Mouse (Mus musculus) neural tube, embryonic 13.5 days (tissue): ENCODE data around the gene Prelid3b. TPM values are rescaled to one million over a fixed set of nuclear protein-coding genes. Genes with fewer than 3 reads are reported as not detected.
A peak's percentile ranks its signal among the peaks of the same experiment; 100 is the strongest.

Source experiments
- ATAC-seq: fragments of 200-750 bp; cut with Nextera tagmentation; 2 replicates; pipeline ENCODE4 v1.8.0; 2017; ENCODE audit warnings: low read depth, mild to moderate bottlenecking, moderate TSS enrichment, moderate library complexity
- H3K27ac ChIP-seq: fragments of 300-500 bp; sonication (generic); replicated peaks from 2 replicates; pipeline ENCODE4 v1.5.1; 2015; ENCODE audit warnings: moderate library complexity, mild to moderate bottlenecking, inconsistent platforms
- H3K27me3 ChIP-seq: fragments of 300-500 bp; sonication (generic); 2 replicates; pipeline ENCODE4 v1.6.1; 2015; ENCODE audit warnings: mild to moderate bottlenecking, inconsistent platforms
- H3K36me3 ChIP-seq: fragments of 300-500 bp; sonication (generic); 2 replicates; pipeline ENCODE4 v1.6.1; 2015; ENCODE audit warnings: mild to moderate bottlenecking, inconsistent platforms
- H3K4me1 ChIP-seq: fragments of 300-500 bp; sonication (generic); replicated peaks from 2 replicates; pipeline ENCODE4 v1.6.1; 2015; ENCODE audit warnings: inconsistent platforms
- H3K4me2 ChIP-seq: fragments of 300-500 bp; sonication (generic); 2 replicates; pipeline ENCODE4 v1.6.1; 2015; ENCODE audit warnings: inconsistent platforms, mild to moderate bottlenecking, moderate library complexity
- H3K4me3 ChIP-seq: fragments of 300-500 bp; sonication (generic); 2 replicates; pipeline ENCODE4 v1.5.1; 2015; ENCODE audit warnings: mild to moderate bottlenecking, inconsistent platforms
- H3K9ac ChIP-seq: fragments of 300-500 bp; sonication (generic); 2 replicates; pipeline ENCODE4 v1.6.1; 2015; ENCODE audit warnings: moderate library complexity, mild to moderate bottlenecking, inconsistent platforms
- H3K9me3 ChIP-seq: fragments of 300-500 bp; sonication (generic); 2 replicates; pipeline ENCODE4 v1.6.1; 2016; ENCODE audit warnings: inconsistent platforms
- WGBS: fragments of 180-500 bp; shearing (Covaris S2); methylation state at CpG from one replicate; pipeline ENCODE4 v1.1.7; 2015; 5-methylcytosine and 5-hydroxymethylcytosine counted together
- polyA plus RNA-seq: library from polyadenylated mRNA; unstranded; fragments of >200 nt; fragmentation: Nextera tagmentation; extraction: Ambion mirVana; gene quantifications from 2 replicates; pipeline ENCODE4 v1.2.1, GENCODE M21; 2015

The Prelid3b gene
- polyA plus RNA-seq, 1 experiment from 2014 or later: 103 TPM

- H3K36me3 ChIP-seq: no peaks in the 10 kb centered on the region
- no peak within 1 kb of the TSS for H3K4me3 ChIP-seq
- no peak within 1 kb of the TSS for H3K4me2 ChIP-seq
Observed at GRCm38 (mm10) chr2:174450353-174450752, 22.5 kb downstream of the Prelid3b start, which contains the start of gene Tubb1. Gene Tubb1 (plus strand): TSS chr2:174450695.

GRCm38 (mm10) chr2:174448405-174448804 is 24.5 kb downstream of the Prelid3b start:
- Histone ChIP-seq H3K4me1 (no peaks in the 10 kb centered on the region), H3K27me3 (no peaks in the 10 kb centered on the region), H3K9me3 (no peaks in the 10 kb centered on the region), H3K36me3 (no peaks in the 10 kb centered on the region), H3K27ac (no peak overlapping the region), H3K4me3 (no peak overlapping the region), H3K9ac (no peak overlapping the region), H3K4me2 (no peak overlapping the region)
- ATAC-seq: no peak
- 88% methylated on average over 4 of the region's 4 CpGs for WGBS

More at GRCm38 (mm10) chr2:174450353-174450752, 22.5 kb downstream of the Prelid3b start, which contains the start of gene Tubb1:
- Histone ChIP-seq H3K9ac (no peak within 1 kb of the TSS), H3K27me3 (no peaks in the 10 kb centered on the region), H3K27ac (no peak within 1 kb of the TSS), H3K4me1 (no peaks in the 10 kb centered on the region), H3K9me3 (no peaks in the 10 kb centered on the region)
- 78% methylated on average over 4 of the region's 4 CpGs for WGBS
- ATAC-seq: no peak

- Histone ChIP-seq H3K9ac (no peak overlapping the region), H3K4me2 (no peak overlapping the region), H3K36me3 (no peaks in the 10 kb centered on the region), H3K27ac (no peak overlapping the region), H3K27me3 (no peaks in the 10 kb centered on the region), H3K4me3 (no peak overlapping the region), H3K9me3 (no peaks in the 10 kb centered on the region), H3K4me1 (no peaks in the 10 kb centered on the region)
- 72% methylated on average over 8 of the region's 8 CpGs for WGBS
- no peak for ATAC-seq
Observed at GRCm38 (mm10) chr2:174446905-174447304, 26.0 kb downstream of the Prelid3b start.

GRCm38 (mm10) chr2:174446492-174446891 is 26.4 kb downstream of the Prelid3b start:
- 56% methylated on average over 7 of the region's 7 CpGs for WGBS
- Histone ChIP-seq H3K9ac (no peak overlapping the region), H3K9me3 (no peaks in the 10 kb centered on the region), H3K27me3 (no peaks in the 10 kb centered on the region), H3K36me3 (no peaks in the 10 kb centered on the region), H3K4me2 (no peak overlapping the region), H3K4me1 (no peaks in the 10 kb centered on the region), H3K4me3 (no peak overlapping the region), H3K27ac (no peak overlapping the region)
- no peak for ATAC-seq

- no peak overlapping the region for H3K4me2 ChIP-seq
- no peak overlapping the region for H3K4me3 ChIP-seq
- 85% methylated on average over 6 of the region's 6 CpGs for WGBS
- no peak overlapping the region for H3K27ac ChIP-seq
- H3K9ac ChIP-seq: no peak overlapping the region
- no peaks in the 10 kb centered on the region for H3K4me1 ChIP-seq
- ATAC-seq: no peak
- H3K9me3 ChIP-seq: no peaks in the 10 kb centered on the region
- H3K27me3 ChIP-seq: no peaks in the 10 kb centered on the region
- no peaks in the 10 kb centered on the region for H3K36me3 ChIP-seq
Observed at GRCm38 (mm10) chr2:174445018-174445417, 27.9 kb downstream of the Prelid3b start.

- peaks cover 2% of the 10 kb centered on the region for H3K4me1 ChIP-seq
- H3K4me2 ChIP-seq: no peak overlapping the region
- no peak for ATAC-seq
- no peaks in the 10 kb centered on the region for H3K36me3 ChIP-seq
- H3K4me3 ChIP-seq: no peak overlapping the region
- 81% methylated on average over 7 of the region's 7 CpGs for WGBS
- H3K9me3 ChIP-seq: no peaks in the 10 kb centered on the region
- no peak overlapping the region for H3K9ac ChIP-seq
- H3K27me3 ChIP-seq: no peaks in the 10 kb centered on the region
- no peak overlapping the region for H3K27ac ChIP-seq
Observed at GRCm38 (mm10) chr2:174444359-174444758, 28.5 kb downstream of the Prelid3b start.

GRCm38 (mm10) chr2:174443046-174443445 is 29.8 kb downstream of the Prelid3b start:
- Histone ChIP-seq H3K9me3 (no peaks in the 10 kb centered on the region), H3K27ac (no peak overlapping the region), H3K36me3 (no peaks in the 10 kb centered on the region), H3K27me3 (no peaks in the 10 kb centered on the region), H3K9ac (no peak overlapping the region), H3K4me1 (peaks cover 15% of the 10 kb centered on the region), H3K4me3 (no peak overlapping the region), H3K4me2 (no peak overlapping the region)
- WGBS: 50% methylated on average over 2 of the region's 2 CpGs
- ATAC-seq: no peak

GRCm38 (mm10) chr2:174442460-174442859 is 30.4 kb downstream of the Prelid3b start:
- WGBS: 80% methylated on average over 9 of the region's 9 CpGs
- H3K27me3 ChIP-seq: no peaks in the 10 kb centered on the region
- no peak overlapping the region for H3K9ac ChIP-seq
- peaks cover 21% of the 10 kb centered on the region for H3K4me1 ChIP-seq
- H3K27ac ChIP-seq: no peak overlapping the region
- ATAC-seq: no peak
- H3K36me3 ChIP-seq: no peaks in the 10 kb centered on the region
- no peak overlapping the region for H3K4me2 ChIP-seq
- no peaks in the 10 kb centered on the region for H3K9me3 ChIP-seq
- H3K4me3 ChIP-seq: no peak overlapping the region

GRCm38 (mm10) chr2:174441898-174442297 is 31.0 kb downstream of the Prelid3b start:
- Histone ChIP-seq H3K36me3 (no peaks in the 10 kb centered on the region), H3K27ac (no peak overlapping the region), H3K4me2 (no peak overlapping the region), H3K9me3 (no peaks in the 10 kb centered on the region), H3K4me3 (no peak overlapping the region), H3K9ac (no peak overlapping the region), H3K4me1 (peaks cover 21% of the 10 kb centered on the region), H3K27me3 (no peaks in the 10 kb centered on the region)
- no peak for ATAC-seq
- WGBS: 83% methylated on average over 4 of the region's 4 CpGs

- Histone ChIP-seq H3K36me3 (no peaks in the 10 kb centered on the region), H3K27me3 (no peaks in the 10 kb centered on the region), H3K27ac (no peak overlapping the region), H3K4me1 (peaks cover 21% of the 10 kb centered on the region), H3K9ac (no peak overlapping the region), H3K9me3 (no peaks in the 10 kb centered on the region), H3K4me2 (no peak overlapping the region), H3K4me3 (no peak overlapping the region)
- 81% methylated on average over 9 of the region's 9 CpGs for WGBS
- no peak for ATAC-seq
Observed at GRCm38 (mm10) chr2:174439961-174440360, 32.9 kb downstream of the Prelid3b start.

- 0 out of 2 replicates have a peak overlapping the region, but pooled peaks have one; percentile 71 for H3K9ac ChIP-seq
- H3K27me3 ChIP-seq: no peaks in the 10 kb centered on the region
- WGBS: 44% methylated on average over 5 of the region's 5 CpGs
- H3K4me2 ChIP-seq: peak overlapping the region; percentile 73
- no peak overlapping the region for H3K4me3 ChIP-seq
- no peak overlapping the region for H3K27ac ChIP-seq
- peaks cover 21% of the 10 kb centered on the region for H3K4me1 ChIP-seq
- H3K36me3 ChIP-seq: no peaks in the 10 kb centered on the region
- no peaks in the 10 kb centered on the region for H3K9me3 ChIP-seq
- ATAC-seq: no peak
Observed at GRCm38 (mm10) chr2:174439450-174439838, 33.4 kb downstream of the Prelid3b start.

GRCm38 (mm10) chr2:174438737-174439449 is 34.0 kb downstream of the Prelid3b start, which contains the start of gene Ctsz:
Gene Ctsz (minus strand): TSS chr2:174439039.
- WGBS: under 1% methylated on average over 38 of the region's 38 CpGs
- 0 out of 2 replicates have a peak within 1 kb of the TSS, but pooled peaks have one; percentile 7 for H3K27ac ChIP-seq
- peak; percentile 78 for ATAC-seq
- H3K9me3 ChIP-seq: no peaks in the 10 kb centered on the region
- H3K36me3 ChIP-seq: no peaks in the 10 kb centered on the region
- H3K4me2 ChIP-seq: peak within 1 kb of the TSS; percentile 73
- H3K4me1 ChIP-seq: peaks cover 21% of the 10 kb centered on the region
- peak within 1 kb of the TSS; percentile 53 for H3K4me3 ChIP-seq
- H3K27me3 ChIP-seq: no peaks in the 10 kb centered on the region
- H3K9ac ChIP-seq: peak within 1 kb of the TSS; percentile 71
